Mouse (Mus musculus) spleen, adult 2 months (tissue): Measurements from ENCODE around the gene Dpp6.

Experiments
- CTCF ChIP-seq: fragments of 200-500 bp; IDR thresholded peaks from 2 replicates; pipeline ENCODE4 v1.5.1; 2011; ENCODE audit warnings: mild to moderate bottlenecking, inconsistent platforms; ENCODE audit not compliant: insufficient read depth, insufficient read length, insufficient replicate concordance; ENCODE audit errors: extremely low read depth
- POLR2A ChIP-seq: fragments of 200-500 bp; IDR thresholded peaks from 2 replicates; pipeline ENCODE4 v1.6.1; 2011; ENCODE audit warnings: low read depth, low read length, inconsistent platforms

- TF ChIP-seq POLR2A, result no peak
- TF ChIP-seq CTCF, result no peak
Measured at GRCm38 (mm10) chr5:27424484-27425080, 607.6 kb downstream of the Dpp6 start.
